Mouse (Mus musculus) bone marrow macrophage, adult 2 months (primary cell): ENCODE measurements around the gene Camkmt.

ENCODE experiments used
- CTCF ChIP-seq: IDR thresholded peaks from 2 replicates; pipeline ENCODE4 v1.5.1; 2012; ENCODE audit warnings: low read depth, mild to moderate bottlenecking, low read length, moderate library complexity
- POLR2A ChIP-seq: IDR thresholded peaks from 2 replicates; pipeline ENCODE4 v1.6.1; 2012; ENCODE audit warnings: mild to moderate bottlenecking, low read depth, low read length, borderline replicate concordance

DNA sequence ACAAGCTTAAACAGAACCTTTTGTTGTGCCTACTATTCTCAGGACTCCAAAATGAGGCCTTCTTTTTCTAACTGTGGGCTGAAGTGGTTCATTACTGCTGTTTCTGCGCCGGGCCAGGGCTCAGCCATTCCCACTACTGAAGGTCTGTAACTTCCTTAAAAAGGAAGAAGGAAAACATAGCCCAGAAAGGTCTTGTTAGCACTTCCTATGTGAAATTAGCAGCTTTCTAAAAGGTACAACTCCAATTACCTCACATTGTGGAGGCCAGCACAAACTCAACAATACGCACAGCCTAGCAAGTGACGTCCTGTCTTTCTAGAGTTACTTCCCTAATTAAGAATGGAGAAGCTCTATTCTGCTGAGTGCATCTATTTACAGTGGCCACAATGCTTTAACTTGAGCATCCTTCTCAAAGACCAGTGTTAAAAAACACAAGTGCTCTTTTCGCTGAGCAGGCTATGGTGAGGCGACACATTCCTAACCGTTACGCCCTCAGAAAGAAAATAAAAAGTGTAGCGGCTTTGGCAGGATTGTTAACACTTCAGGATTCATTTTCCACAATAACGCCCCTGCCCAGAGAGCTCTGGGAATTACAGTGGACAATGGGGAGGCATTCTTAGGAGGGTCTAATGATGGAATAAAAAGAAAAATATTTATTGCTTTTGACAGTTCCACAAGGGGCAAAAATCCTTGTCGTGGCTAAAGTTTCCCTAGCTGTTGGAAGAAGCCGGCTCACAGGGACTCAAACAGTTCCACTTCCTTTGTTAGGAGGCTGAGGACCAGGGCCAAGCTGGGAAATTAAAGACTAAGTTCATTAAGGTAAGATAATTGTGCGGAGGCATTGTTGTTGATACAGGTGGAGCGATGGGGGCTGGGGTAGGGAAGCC is 398.5 kb downstream of the Camkmt start:
- TF ChIP-seq CTCF (no peak), POLR2A (no peak)
